Mouse (Mus musculus) limb, embryonic 11.5 days (tissue): Measurements from ENCODE around the gene Fxyd4. TPM values are rescaled to one million over a fixed set of nuclear protein-coding genes. Genes with fewer than 3 reads are reported as not detected.

Source experiments
- ATAC-seq: fragments of 200-750 bp; cut with Nextera tagmentation; 2 replicates; pipeline ENCODE4 v1.8.0; 2017; ENCODE audit warnings: low read depth; ENCODE audit not compliant: insufficient number of reproducible peaks, low FRiP score, low TSS enrichment
- DNase-seq: peaks from one replicate; pipeline ENCODE4 v3.0.0-alpha.2; 2015; ENCODE audit warnings: low spot score
- H3K27ac ChIP-seq: fragments of 300-500 bp; sonication (generic); replicated peaks from 2 replicates; pipeline ENCODE4 v1.5.1; 2014; ENCODE audit warnings: low read depth, mild to moderate bottlenecking, low read length
- H3K27me3 ChIP-seq: fragments of 300-500 bp; sonication (generic); 2 replicates; pipeline ENCODE4 v1.6.1; 2014; ENCODE audit warnings: mild to moderate bottlenecking, low read length, mixed read lengths; ENCODE audit not compliant: control insufficient read depth, insufficient read depth
- H3K36me3 ChIP-seq: fragments of 300-500 bp; sonication (generic); 2 replicates; pipeline ENCODE4 v1.6.1; 2014; ENCODE audit warnings: mild to moderate bottlenecking, low read length, moderate library complexity, mixed read lengths; ENCODE audit not compliant: control insufficient read depth, insufficient read depth
- H3K4me1 ChIP-seq: fragments of 300-500 bp; sonication (generic); 2 replicates; pipeline ENCODE4 v1.6.1; 2014; ENCODE audit warnings: low read length, mixed read lengths; ENCODE audit not compliant: control insufficient read depth, insufficient read depth
- H3K4me2 ChIP-seq: fragments of 300-500 bp; sonication (generic); 2 replicates; pipeline ENCODE4 v1.6.1; 2014; ENCODE audit warnings: low read depth, mild to moderate bottlenecking, moderate library complexity; ENCODE audit not compliant: severe bottlenecking
- H3K4me3 ChIP-seq: fragments of 300-500 bp; sonication (generic); 2 replicates; pipeline ENCODE4 v1.5.1; 2014; ENCODE audit warnings: low read depth, low read length
- H3K9ac ChIP-seq: fragments of 300-500 bp; sonication (generic); 2 replicates; pipeline ENCODE4 v1.6.1; 2014; ENCODE audit warnings: mild to moderate bottlenecking, low read length
- H3K9me3 ChIP-seq: fragments of 300-500 bp; sonication (generic); 2 replicates; pipeline ENCODE4 v1.6.1; 2016; ENCODE audit warnings: low read length; ENCODE audit not compliant: control insufficient read depth
- WGBS: fragments of 180-500 bp; shearing (Covaris S2); extraction: QIAGEN DNeasy Blood & Tissue Kit; methylation state at CpG from one replicate; pipeline ENCODE4 v1.1.7; 2014; 5-methylcytosine and 5-hydroxymethylcytosine counted together
- polyA plus RNA-seq: library from polyadenylated mRNA; unstranded; fragments of >200 nt; fragmentation: Nextera tagmentation; extraction: Ambion mirVana; gene quantifications from 2 replicates; pipeline ENCODE4 v1.2.1, GENCODE M21; 2014

Fxyd4 gene
- polyA plus RNA-seq, 1 experiment from 2014 or later = 2.0 TPM

DNA sequence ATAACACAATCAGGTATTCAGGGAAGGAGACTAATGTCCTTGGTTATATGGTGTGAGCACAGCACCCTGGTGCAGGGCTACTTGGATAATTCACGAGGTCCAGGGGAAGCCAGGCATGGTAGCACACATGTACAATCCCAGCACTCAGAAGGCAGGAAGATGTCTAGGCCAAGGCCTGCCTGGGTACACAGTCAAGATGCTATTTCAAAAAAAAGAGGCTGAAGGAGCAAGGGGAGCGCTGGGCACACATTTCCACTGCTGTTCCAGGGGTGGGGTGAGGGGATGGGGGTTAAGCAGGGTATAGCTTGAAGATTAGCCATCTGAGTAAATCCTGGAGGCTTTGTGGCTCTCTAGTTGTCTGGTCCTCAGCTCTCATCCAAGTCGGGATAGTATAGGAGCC is 33.7 kb downstream of the Fxyd4 start:
- Histone ChIP-seq H3K9ac (no peak overlapping the region), H3K36me3 (no peaks in the 10 kb centered on the region), H3K4me2 (no peak overlapping the region), H3K27ac (no peak overlapping the region), H3K27me3 (no peaks in the 10 kb centered on the region), H3K4me3 (no peak overlapping the region), H3K9me3 (no peaks in the 10 kb centered on the region), H3K4me1 (peaks cover 2% of the 10 kb centered on the region; the same call in 1 of the 2 replicates)
- DNase-seq = no peak
- no peak for ATAC-seq
- 64% methylated on average over 3 of the region's 3 CpGs for WGBS

DNA sequence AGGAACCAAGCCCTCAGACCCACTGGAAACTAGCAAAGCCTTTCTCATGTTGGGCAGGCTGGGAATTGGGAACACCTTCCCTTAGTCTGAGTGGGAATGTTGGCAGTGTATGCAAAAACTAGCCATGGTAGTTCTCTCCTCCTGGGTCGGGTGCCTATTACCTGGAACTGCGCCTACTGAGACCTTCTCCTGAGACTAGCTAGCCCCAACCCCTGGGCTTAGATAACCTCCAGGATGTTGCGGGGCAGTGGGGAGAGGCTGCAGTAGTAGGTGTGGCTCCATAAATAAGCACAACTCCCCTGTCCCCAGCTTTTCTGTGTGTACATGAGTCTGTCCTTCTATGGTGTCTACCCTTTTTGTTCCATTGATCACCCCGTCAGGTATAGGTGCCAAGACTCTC is 34.9 kb downstream of the Fxyd4 start:
- ATAC-seq = no peak
- H3K4me2 ChIP-seq = no peak overlapping the region
- no peaks in the 10 kb centered on the region for H3K36me3 ChIP-seq
- H3K9ac ChIP-seq = no peak overlapping the region
- H3K27ac ChIP-seq = no peak overlapping the region
- H3K9me3 ChIP-seq = no peaks in the 10 kb centered on the region
- no peak for DNase-seq
- WGBS = 89% methylated on average over 4 of the region's 4 CpGs
- H3K4me1 ChIP-seq = 0 out of 2 replicates have a peak, but pooled peaks cover 2% of the 10 kb centered on the region
- H3K4me3 ChIP-seq = no peak overlapping the region
- no peaks in the 10 kb centered on the region for H3K27me3 ChIP-seq

DNA sequence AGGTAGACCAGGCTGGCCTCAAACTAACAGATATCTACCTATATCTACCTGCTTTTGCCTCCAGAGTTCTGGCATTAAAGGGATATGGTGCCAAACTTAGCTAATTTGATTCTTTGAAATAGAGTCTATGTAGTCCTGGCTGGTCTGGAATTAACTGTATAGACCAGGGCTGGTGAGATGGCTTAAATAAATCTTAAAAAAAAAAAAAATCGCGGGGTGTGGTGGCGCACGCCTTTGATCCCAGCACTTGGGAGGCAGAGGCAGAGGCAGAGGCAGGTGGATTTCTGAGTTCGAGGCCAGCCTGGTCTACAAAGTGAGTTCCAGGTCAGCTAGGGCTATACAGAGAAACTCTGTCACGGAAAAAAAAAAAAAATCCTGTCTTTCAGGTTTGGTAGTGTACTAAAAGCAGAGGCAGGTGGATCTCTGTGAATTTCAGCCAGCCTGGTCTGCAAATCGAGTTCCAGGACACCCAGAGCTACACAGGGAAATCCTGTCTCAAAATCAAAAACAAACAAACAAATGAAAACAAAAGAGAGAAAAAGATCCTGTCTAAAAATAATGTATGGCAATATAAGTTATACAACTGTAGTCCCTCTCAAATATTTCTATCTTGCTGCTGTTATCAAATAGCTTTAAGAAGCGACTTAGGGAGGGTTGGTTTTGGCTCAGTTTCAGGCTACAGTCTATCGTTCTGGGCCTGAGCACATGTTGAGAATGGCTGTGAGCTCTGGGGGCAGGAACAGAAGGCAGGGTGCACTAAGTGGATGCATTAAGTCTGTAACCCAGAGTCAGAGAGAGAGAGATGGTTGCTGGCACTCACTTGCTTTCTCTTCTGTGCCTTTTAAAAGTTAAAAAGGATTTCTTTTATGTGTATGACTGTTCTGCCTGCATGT is 35.7 kb downstream of the Fxyd4 start:
- no peak for ATAC-seq
- H3K4me3 ChIP-seq = no peak overlapping the region
- WGBS = 73% methylated on average over 9 of the region's 9 CpGs

GRCm38 (mm10) chr6:117900126-117901080 is 37.1 kb downstream of the Fxyd4 start, which contains the start of gene Hnrnpf:
Hnrnpf (plus strand) TSS chr6:117900324.
- Histone ChIP-seq H3K9me3 (no peaks in the 10 kb centered on the region), H3K36me3 (no peaks in the 10 kb centered on the region), H3K9ac (no peak within 1 kb of the TSS), H3K4me2 (no peak within 1 kb of the TSS), H3K27me3 (no peaks in the 10 kb centered on the region), H3K27ac (no peak within 1 kb of the TSS), H3K4me3 (no peak within 1 kb of the TSS), H3K4me1 (0 out of 2 replicates have a peak, but pooled peaks cover under 1% of the 10 kb centered on the region)
- ATAC-seq (no peak), DNase-seq (no peak)
- 81% methylated on average over 17 of the region's 17 CpGs for WGBS

More for the DNA sequence above, 35.7 kb downstream of the Fxyd4 start:
- Histone ChIP-seq H3K36me3 (no peaks in the 10 kb centered on the region), H3K9me3 (no peaks in the 10 kb centered on the region), H3K4me2 (no peak overlapping the region), H3K27me3 (no peaks in the 10 kb centered on the region), H3K4me1 (0 out of 2 replicates have a peak, but pooled peaks cover 2% of the 10 kb centered on the region), H3K27ac (no peak overlapping the region), H3K9ac (no peak overlapping the region)
- no peak for DNase-seq

- 70% methylated on average over 5 of the region's 5 CpGs for WGBS
- H3K4me2 ChIP-seq = no peak overlapping the region
- no peaks in the 10 kb centered on the region for H3K4me1 ChIP-seq
- H3K27ac ChIP-seq = no peak overlapping the region
- no peaks in the 10 kb centered on the region for H3K36me3 ChIP-seq
- ATAC-seq (no peak), DNase-seq (no peak)
- H3K9me3 ChIP-seq = no peaks in the 10 kb centered on the region
- no peaks in the 10 kb centered on the region for H3K27me3 ChIP-seq
- H3K9ac ChIP-seq = no peak overlapping the region
- no peak overlapping the region for H3K4me3 ChIP-seq
These were observed 39.7 kb downstream of the Fxyd4 start for GRCm38 (mm10) chr6:117897800-117898199.

GRCm38 (mm10) chr6:117893435-117893834 is 44.1 kb downstream of the Fxyd4 start:
- 91% methylated on average over 2 of the region's 2 CpGs for WGBS

DNA sequence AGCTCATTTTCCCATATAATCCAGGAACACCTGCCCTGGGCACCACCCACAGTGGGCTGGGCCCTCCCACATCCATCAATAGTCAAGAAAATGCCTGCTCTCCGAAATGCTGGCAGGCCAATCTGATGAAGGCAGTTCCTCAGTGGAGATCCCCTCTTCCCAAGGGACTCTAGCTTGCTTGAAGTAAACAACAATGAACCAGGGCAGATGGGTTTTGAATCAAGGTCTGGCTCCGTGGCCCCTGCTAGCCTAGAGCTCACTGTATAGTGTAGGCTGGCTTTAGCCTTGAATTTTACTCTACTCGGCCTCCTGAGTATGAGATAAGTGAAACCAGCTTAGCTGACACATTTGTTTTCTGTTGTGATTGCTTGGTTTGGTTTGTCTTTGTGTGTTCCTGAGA is 45.1 kb downstream of the Fxyd4 start:
- Histone ChIP-seq H3K4me1 (no peaks in the 10 kb centered on the region), H3K4me3 (no peak overlapping the region), H3K27ac (no peak overlapping the region), H3K9ac (no peak overlapping the region), H3K9me3 (no peaks in the 10 kb centered on the region), H3K36me3 (no peaks in the 10 kb centered on the region), H3K4me2 (no peak overlapping the region), H3K27me3 (no peaks in the 10 kb centered on the region)
- ATAC-seq (no peak), DNase-seq (no peak)
- WGBS = 76% methylated on average over 3 of the region's 3 CpGs

More at GRCm38 (mm10) chr6:117893435-117893834, 44.1 kb downstream of the Fxyd4 start:
- no peak overlapping the region for H3K27ac ChIP-seq
- H3K4me3 ChIP-seq = no peak overlapping the region
- H3K4me1 ChIP-seq = no peaks in the 10 kb centered on the region
- no peak overlapping the region for H3K4me2 ChIP-seq
- H3K9me3 ChIP-seq = no peaks in the 10 kb centered on the region
- H3K9ac ChIP-seq = no peak overlapping the region
- no peaks in the 10 kb centered on the region for H3K27me3 ChIP-seq
- H3K36me3 ChIP-seq = no peaks in the 10 kb centered on the region
- no peak for ATAC-seq
- DNase-seq = no peak
